Mouse (Mus musculus): Measurements from ENCODE around the gene Brd4. TPM values are rescaled to one million over a fixed set of nuclear protein-coding genes. Genes with fewer than 3 reads are reported as not detected.
A peak's percentile ranks its signal among the peaks of the same experiment; 100 is the strongest.
"Not testable (repeated sequence)": the region's sequence is repeated elsewhere in the genome, so short reads cannot be mapped to it uniquely, and the experiment has no call there.

The Brd4 gene
- polyA plus RNA-seq, 1 experiment, result 19.2 TPM

DNA sequence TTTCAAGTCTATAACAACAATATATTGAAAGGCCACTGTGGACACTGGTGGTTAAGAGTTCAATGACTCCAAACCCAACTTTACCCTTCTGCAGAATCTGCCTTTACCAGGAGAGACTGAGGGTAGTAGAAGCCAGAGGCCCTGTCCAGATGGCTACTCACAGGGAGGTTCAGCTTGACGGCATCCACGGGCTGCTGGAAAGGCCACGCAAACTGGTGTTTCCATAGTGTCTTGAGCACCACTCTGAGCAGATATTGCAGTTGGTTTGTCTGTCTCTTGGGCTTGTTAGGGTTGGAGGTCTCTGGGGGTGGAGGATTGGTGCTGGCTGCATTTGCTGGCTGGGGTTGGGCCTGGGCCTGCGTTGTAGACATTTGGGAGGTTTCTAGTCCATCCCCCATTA is 55.3 kb downstream of the Brd4 start:
- Histone ChIP-seq H3K27ac (replicated peaks; ENCODE audit: low read depth, low read length) (no peak overlapping the region), H3K4me1 (ENCODE audit: control insufficient read depth, insufficient read depth, insufficient read length, low read length) (no peaks in the 10 kb centered on the region), H3K4me3 (ENCODE audit: insufficient read depth, low read depth, low read length) (no peak overlapping the region)

DNA sequence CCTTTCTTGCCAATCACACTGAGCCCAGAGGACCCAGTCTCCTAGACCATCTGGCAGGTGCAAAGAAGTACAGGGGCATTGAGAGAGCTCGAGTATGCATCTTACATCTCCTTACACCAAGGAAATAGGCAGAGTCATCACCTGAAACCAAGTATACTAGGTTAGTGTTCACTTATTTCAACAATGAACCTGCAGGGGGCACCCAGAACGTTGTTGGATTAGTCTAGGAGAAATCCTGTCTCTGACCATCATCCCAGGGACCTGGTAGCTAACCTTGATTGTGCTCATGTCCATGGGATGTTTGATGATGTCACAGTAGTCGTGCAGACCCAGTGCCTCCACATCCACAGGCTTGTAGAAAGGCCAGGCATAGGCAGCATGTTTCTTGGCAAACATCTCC is 63.6 kb downstream of the Brd4 start:
- H3K4me1 ChIP-seq (ENCODE audit: control insufficient read depth, insufficient read depth, insufficient read length, low read length), result no peaks in the 10 kb centered on the region
- no peak overlapping the region for H3K4me3 ChIP-seq (ENCODE audit: insufficient read depth, low read depth, low read length)
- no peak overlapping the region for H3K27ac ChIP-seq (replicated peaks; ENCODE audit: low read depth, low read length)

DNA sequence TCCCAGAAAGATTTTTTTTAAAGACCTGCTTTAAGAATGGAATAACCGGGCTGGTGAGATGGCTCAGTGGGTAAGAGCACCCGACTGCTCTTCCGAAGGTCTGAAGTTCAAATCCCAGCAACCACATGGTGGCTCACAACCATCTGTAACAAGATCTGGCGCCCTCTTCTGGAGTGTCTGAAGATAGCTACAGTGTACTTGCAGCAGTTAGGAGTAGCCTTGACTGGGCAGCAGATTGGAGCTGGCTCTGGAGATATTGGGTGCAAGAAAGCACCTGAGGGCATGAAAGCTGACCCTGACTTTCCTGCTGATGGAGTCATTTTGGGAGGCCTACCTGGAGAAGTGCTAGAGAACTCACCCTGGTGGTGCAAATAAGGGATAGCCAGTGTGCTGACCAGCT is 68.9 kb downstream of the Brd4 start:
- H3K27ac ChIP-seq (replicated peaks; ENCODE audit: low read depth, low read length); H3K4me3 ChIP-seq (ENCODE audit: insufficient read depth, low read depth, low read length); H3K4me1 ChIP-seq (ENCODE audit: control insufficient read depth, insufficient read depth, insufficient read length, low read length): not testable (repeated sequence)

DNA sequence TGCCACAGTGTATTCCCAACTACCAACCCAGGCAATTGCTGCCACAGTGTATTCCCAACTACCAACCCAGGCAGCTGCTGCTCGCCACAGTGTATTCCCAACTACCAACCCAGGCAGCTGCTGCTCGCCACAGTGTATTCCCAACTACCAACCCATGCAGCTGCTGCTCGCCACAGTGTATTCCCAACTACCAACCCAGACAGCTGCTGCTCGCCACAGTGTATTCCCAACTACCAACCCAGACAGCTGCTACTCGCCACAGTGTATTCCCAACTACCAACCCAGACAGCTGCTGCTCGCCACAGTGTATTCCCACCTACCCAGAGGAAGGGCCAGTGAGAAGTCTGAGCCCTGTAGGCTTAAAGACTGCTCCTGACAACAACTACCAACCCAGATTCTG is 73.0 kb downstream of the Brd4 start:
- H3K4me1 ChIP-seq (ENCODE audit: control insufficient read depth, insufficient read depth, insufficient read length, low read length), result peaks cover 11% of the 10 kb centered on the region
- H3K27ac ChIP-seq (replicated peaks; ENCODE audit: low read depth, low read length); H3K4me3 ChIP-seq (ENCODE audit: insufficient read depth, low read depth, low read length): not testable (repeated sequence)

DNA sequence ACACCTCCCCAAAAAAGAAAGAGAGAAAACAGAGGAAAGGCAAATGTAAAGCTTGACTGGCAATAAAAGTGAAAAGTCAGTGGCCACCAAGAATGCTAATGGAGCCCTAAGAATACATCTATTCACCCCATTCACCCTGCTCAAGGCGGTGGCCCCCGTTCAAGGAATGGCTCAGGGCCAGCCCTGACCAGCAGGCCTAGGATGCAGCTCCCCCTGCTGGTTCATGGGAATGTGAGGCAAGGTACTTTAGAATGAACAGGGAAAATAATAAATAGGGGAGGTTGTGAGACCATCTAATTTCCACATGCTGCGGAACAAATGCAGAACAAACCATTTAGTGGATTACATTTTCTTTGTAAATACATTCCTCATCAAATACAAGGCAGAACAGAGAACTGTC is 74.8 kb downstream of the Brd4 start:
- no peak overlapping the region for H3K4me3 ChIP-seq (ENCODE audit: insufficient read depth, low read depth, low read length)
- H3K27ac ChIP-seq (replicated peaks; ENCODE audit: low read depth, low read length), result peak overlapping the region; percentile 36; the same call in 1 of the 2 replicates
- peaks cover 17% of the 10 kb centered on the region for H3K4me1 ChIP-seq (ENCODE audit: control insufficient read depth, insufficient read depth, insufficient read length, low read length)

DNA sequence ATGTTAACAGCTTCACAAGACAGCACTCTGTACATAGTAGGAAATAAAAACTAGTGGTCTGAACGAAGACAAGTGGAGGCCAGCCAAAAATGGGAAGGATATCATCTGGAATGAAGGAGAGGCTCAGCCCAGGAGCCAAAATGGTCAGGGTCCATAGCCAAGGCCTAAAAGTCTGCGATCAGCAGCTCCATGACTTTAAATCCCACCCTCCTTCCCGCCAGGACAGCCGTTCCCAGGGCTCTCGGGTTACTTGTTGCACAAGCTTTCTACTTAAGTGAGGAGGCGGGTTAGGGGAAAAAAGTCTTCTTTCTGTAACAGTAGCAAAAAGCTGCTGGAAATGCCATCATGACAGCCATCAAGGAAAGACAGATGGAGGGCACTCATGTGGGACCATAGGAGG is 75.4 kb downstream of the Brd4 start:
- Histone ChIP-seq H3K4me1 (ENCODE audit: control insufficient read depth, insufficient read depth, insufficient read length, low read length) (peaks cover 17% of the 10 kb centered on the region), H3K27ac (replicated peaks; ENCODE audit: low read depth, low read length) (peak overlapping the region; percentile 62), H3K4me3 (ENCODE audit: insufficient read depth, low read depth, low read length) (no peak overlapping the region)

DNA sequence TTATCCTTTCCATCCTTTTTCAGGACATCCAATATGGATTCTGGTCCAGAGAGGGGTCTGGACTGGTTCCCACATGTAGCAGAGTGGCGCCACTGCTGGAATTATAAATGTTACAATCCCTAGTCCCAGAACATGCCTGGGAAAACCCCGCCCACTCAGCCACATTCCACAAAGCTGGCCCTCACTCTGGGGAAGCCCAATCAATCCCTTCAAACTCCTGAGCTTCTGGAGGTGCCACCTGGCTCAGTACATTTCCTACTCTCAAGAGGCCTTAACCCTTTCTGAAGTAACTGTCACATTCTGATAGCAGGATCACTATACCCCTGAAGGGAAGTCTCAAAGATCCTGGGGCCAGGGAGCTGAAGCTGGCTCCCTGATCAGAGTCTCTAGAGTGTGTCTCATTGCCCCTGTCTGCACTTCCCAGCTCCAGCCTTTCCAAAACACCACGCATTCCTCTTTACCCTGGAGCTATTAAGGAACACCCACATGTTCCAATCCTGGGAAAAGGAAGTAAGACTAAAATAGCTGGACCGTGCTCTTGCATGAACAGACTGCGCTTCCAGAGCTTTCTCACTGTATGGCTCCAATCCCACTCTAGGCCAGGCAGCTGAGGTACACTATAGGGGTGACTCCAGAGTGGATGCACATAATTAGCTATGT is 76.8 kb downstream of the Brd4 start:
- peaks cover 17% of the 10 kb centered on the region for H3K4me1 ChIP-seq (ENCODE audit: control insufficient read depth, insufficient read depth, insufficient read length, low read length)

DNA sequence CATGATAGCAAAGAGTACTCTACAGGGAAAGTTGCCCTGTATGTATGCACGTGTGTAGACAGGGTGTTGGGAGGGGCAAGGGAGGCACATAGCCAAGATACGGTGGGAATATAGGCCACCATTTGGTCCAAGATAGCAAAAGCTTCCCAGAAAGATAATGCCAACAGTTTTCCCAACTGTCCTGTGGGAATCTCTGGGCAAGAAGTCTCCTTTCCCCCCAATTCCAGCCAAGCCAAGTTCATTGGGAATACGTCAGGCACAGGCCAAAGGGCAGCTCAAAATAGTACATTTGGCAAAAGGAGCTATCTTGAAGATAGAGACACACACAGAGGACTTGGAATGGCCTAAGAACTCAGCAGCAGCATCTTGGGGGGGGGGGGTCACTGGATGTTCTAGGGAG is 79.2 kb downstream of the Brd4 start:
- peaks cover 17% of the 10 kb centered on the region for H3K4me1 ChIP-seq (ENCODE audit: control insufficient read depth, insufficient read depth, insufficient read length, low read length)
- H3K27ac ChIP-seq (replicated peaks; ENCODE audit: low read depth, low read length), result peak overlapping the region; percentile 75
- no peak overlapping the region for H3K4me3 ChIP-seq (ENCODE audit: insufficient read depth, low read depth, low read length)

More for the DNA sequence above, 76.8 kb downstream of the Brd4 start:
- Histone ChIP-seq H3K27ac (replicated peaks; ENCODE audit: low read depth, low read length) (peak overlapping the region; percentile 92), H3K4me3 (ENCODE audit: insufficient read depth, low read depth, low read length) (no peak overlapping the region)

DNA sequence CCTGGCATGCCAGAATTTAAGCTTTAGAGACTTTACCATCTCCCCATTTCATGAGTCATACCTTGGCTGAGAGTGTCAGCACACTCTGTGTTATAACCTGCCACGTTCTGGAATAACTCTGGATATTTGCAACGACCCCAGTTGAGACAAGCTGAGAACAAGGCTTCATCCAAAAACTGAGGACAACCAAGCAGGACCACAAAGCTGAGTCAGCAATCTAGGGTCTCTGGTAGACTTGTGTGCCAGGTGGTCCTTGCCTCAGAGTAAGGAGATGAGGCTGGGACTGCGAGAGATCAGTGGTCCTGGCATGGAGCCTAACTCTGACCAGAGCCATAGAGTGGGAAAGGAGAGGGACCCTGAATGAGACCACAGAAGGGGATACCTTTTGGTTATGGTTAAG is 81.5 kb downstream of the Brd4 start:
- H3K27ac ChIP-seq (replicated peaks; ENCODE audit: low read depth, low read length), result no peak overlapping the region
- peaks cover 13% of the 10 kb centered on the region; the same call in 1 of the 2 replicates for H3K4me1 ChIP-seq (ENCODE audit: control insufficient read depth, insufficient read depth, insufficient read length, low read length)

DNA sequence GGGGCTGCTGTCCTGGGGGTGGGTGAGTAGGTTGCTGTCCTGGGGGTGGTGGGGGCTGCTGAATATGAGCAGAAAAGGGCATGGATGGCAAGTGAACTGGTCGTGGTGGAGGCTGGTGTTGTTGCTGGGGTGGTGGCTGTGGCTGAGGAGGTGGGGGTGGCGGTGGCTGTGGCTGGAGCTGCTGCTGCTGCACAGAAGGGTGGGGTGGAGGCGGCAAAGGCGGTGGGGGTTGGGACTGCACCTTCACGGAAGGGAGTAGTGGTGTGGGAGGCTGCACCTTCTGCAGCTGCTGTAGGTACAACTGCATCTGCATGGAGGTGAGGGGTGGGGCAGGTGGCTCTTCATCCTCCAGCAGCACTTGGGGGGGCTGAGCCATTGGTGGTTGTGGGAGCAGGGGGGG is 83.4 kb downstream of the Brd4 start:
- H3K4me1 ChIP-seq (ENCODE audit: control insufficient read depth, insufficient read depth, insufficient read length, low read length), result peaks cover 2% of the 10 kb centered on the region; the same call in 1 of the 2 replicates
- no peak overlapping the region for H3K27ac ChIP-seq (replicated peaks; ENCODE audit: low read depth, low read length)
- no peak overlapping the region for H3K4me3 ChIP-seq (ENCODE audit: insufficient read depth, low read depth, low read length)

More for the DNA sequence above, 81.5 kb downstream of the Brd4 start:
- no peak overlapping the region for H3K4me3 ChIP-seq (ENCODE audit: insufficient read depth, low read depth, low read length)

DNA sequence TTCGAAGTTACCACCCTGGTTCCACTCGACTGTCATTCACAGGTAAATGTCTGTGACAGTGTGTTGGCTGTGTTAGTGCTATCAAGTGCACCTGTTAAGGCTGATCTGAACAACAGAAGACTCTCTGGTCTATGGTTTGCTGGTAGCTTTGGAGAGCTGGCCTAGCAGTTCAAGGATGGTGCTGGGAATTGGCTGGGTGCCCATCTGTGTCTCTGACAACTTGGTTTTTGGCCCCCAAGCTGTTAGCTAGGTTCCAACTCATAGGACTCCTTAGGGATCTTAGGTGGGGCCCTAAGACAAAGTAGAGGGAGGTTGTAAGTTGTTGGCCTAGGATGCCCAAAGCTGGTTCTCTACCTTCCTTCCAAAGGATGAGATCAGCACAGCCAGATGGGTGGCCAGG is 84.7 kb downstream of the Brd4 start:
- no peaks in the 10 kb centered on the region for H3K4me1 ChIP-seq (ENCODE audit: control insufficient read depth, insufficient read depth, insufficient read length, low read length)
- H3K4me3 ChIP-seq (ENCODE audit: insufficient read depth, low read depth, low read length), result no peak overlapping the region

DNA sequence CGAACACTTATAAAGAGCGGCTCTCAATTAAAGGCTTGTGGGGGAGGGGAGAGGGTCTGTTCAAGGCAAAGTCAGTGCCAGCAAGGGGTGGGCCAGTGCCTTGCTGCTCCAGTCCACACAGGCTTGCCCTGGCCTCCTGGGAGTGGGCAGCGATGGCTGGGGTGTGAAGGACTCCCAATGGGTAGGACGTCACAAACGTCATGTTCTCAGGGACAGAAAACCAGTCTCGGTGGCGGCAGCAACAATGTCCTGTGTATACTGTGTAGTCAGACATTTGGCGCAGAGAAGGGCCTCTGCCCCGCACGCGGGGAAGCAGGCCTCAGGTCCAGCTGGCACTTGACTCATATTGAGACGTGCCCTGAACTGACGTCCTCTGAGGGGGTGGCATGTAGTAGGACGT is 87.4 kb downstream of the Brd4 start:
- Histone ChIP-seq H3K4me1 (ENCODE audit: control insufficient read depth, insufficient read depth, insufficient read length, low read length) (no peaks in the 10 kb centered on the region), H3K4me3 (ENCODE audit: insufficient read depth, low read depth, low read length) (no peak overlapping the region), H3K27ac (replicated peaks; ENCODE audit: low read depth, low read length) (no peak overlapping the region; the same call in 1 of the 2 replicates)

More for the DNA sequence above, 84.7 kb downstream of the Brd4 start:
- H3K27ac ChIP-seq (replicated peaks; ENCODE audit: low read depth, low read length), result no peak overlapping the region

DNA sequence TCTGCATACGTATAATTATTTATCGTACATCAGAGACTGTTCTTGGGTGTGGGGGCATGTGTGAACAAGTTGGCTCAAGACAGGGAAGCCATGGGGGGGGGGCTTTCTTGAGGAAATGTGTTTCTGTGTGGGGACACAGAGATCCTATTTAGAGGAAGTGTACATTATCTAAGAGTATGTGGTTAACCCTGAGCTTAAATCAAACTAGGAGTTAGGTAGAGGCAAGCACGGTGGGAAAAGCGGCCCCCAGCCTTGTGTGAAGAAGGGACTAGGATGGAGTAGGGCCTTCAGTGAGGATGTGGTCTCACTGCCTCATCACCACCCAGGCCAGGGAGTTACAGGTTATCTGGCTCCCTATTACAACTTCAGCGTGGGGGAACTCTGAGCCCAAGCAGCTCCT is 88.8 kb downstream of the Brd4 start:
- H3K4me3 ChIP-seq (ENCODE audit: insufficient read depth, low read depth, low read length), result no peak overlapping the region
- no peaks in the 10 kb centered on the region for H3K4me1 ChIP-seq (ENCODE audit: control insufficient read depth, insufficient read depth, insufficient read length, low read length)
- no peak overlapping the region for H3K27ac ChIP-seq (replicated peaks; ENCODE audit: low read depth, low read length)

DNA sequence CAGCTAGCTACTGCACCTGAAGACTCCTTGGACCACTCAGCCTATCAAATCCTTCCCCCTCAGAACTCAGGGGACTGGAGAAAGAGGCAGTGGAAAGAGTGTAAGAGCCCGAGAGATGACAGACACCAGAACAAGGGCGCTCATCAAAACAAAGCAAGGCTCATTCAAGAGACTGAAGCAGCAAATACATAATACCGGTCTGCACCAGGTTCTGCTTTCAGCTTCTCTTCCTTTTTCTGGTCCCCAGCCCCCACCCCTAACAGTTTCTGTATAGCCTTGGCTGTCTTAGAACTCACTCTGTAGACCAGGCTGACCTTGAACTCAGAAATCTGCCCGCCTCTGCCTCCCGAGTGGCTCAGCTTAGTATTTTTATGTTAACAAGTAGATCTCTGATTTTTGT is 91.5 kb downstream of the Brd4 start:
- no peak overlapping the region for H3K4me3 ChIP-seq (ENCODE audit: insufficient read depth, low read depth, low read length)
- H3K4me1 ChIP-seq (ENCODE audit: control insufficient read depth, insufficient read depth, insufficient read length, low read length), result peaks cover 7% of the 10 kb centered on the region
- no peak overlapping the region for H3K27ac ChIP-seq (replicated peaks; ENCODE audit: low read depth, low read length)

DNA sequence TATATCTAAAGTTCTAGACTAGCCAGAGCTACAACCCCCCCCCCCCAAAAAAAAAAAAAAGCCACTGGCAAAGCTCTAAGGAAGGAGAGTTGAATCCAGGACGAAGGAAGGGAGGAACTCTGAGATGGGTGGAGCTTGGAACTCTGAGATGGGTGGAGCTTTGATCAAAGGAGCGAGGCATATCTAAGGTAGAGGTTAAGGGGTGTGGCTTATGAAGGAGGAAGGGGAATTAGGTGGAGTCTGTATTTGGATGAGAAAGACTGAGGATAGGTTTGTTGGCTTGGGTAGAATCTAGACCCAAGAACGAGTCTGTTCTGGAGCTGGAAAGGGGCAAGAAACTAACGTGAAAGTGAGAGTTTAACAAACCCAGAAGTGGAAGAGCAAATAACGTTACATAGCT is 94.7 kb downstream of the Brd4 start:
- Histone ChIP-seq H3K27ac (replicated peaks; ENCODE audit: low read depth, low read length) (no peak overlapping the region), H3K4me1 (ENCODE audit: control insufficient read depth, insufficient read depth, insufficient read length, low read length) (peaks cover 7% of the 10 kb centered on the region), H3K4me3 (ENCODE audit: insufficient read depth, low read depth, low read length) (no peak overlapping the region)

DNA sequence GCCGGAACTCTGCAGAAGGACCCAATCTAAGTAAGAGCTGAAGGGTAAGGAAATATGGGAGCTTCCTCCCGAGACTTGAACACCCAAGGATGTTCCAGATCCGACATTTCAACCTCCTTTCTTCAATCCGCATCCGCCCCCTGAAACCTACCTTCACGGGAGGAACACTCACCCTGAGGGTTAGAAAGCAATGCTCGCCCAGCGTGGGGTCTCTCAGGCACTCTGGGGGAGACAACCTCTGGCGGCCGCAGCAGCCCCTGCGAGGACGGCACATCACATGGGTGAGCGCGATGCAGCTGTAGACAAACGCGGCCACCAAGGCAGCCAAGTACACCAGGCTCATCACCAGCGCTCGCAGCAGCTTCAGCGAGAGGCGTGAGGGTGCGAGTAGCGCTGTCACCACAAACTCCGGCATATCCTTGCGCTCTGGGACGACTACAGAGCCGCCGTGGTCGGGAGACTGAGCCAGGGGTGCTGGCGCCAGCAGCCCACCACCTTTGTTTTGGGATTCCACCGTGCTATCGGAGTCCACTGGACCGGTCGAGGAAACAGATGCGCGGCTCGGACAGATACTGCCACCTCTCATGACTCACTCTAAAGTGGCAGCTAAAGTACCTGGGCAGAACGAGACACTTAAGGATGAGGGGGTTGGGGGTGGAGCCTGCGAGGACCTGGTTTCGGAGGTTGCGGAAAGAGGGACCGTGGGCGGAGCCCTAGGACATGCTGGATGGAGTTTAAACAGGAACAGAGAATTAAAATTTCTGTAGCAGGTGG is 95.5 kb downstream of the Brd4 start, which contains the start of gene Ephx3:
Ephx3 (minus strand) TSS at position 687 of the 774 bp plus-strand sequence.
- peak within 1 kb of the TSS; percentile 47 for H3K4me3 ChIP-seq (ENCODE audit: insufficient read depth, low read depth, low read length)

More for the DNA sequence above, 95.5 kb downstream of the Brd4 start, which contains the start of gene Ephx3:
- Histone ChIP-seq H3K4me1 (ENCODE audit: control insufficient read depth, insufficient read depth, insufficient read length, low read length) (peaks cover 7% of the 10 kb centered on the region), H3K27ac (replicated peaks; ENCODE audit: low read depth, low read length) (0 out of 2 replicates have a peak within 1 kb of the TSS, but pooled peaks have one; percentile 15)
